Mouse (Mus musculus): ENCODE data around the gene F11r.

F11r gene

GRCm38 (mm10) chr1:171411492-171411941 is 25.8 kb upstream of the F11r start:
- Histone ChIP-seq H3K4me3 (replicated peaks; ENCODE audit: low read length) (peak overlapping the region; percentile 99), H3K27me3 (ENCODE audit: insufficient read depth, low read length) (no peaks in the 10 kb centered on the region), H3K36me3 (ENCODE audit: insufficient read depth, low read length) (peaks cover 32% of the 10 kb centered on the region), H3K4me1 (replicated peaks; ENCODE audit: low read depth, low read length) (peaks cover 54% of the 10 kb centered on the region), H3K9me3 (ENCODE audit: low read length) (no peaks in the 10 kb centered on the region)
- no peak for TF ChIP-seq POU5F1 (IDR thresholded peaks at IDR 0.05; ENCODE audit: borderline replicate concordance, low read length)
- no peak for TF ChIP-seq CTCF (conservative IDR thresholded peaks at IDR 0.05; ENCODE audit: low read length)
- no peak for TF ChIP-seq NANOG (IDR thresholded peaks at IDR 0.05; ENCODE audit: borderline replicate concordance, low read length)

GRCm38 (mm10) chr1:171412001-171412441 is 25.3 kb upstream of the F11r start:
- Histone ChIP-seq H3K9me3 (ENCODE audit: low read length) (no peaks in the 10 kb centered on the region), H3K4me3 (replicated peaks; ENCODE audit: low read length) (peak overlapping the region; percentile 99), H3K4me1 (replicated peaks; ENCODE audit: low read depth, low read length) (peaks cover 59% of the 10 kb centered on the region), H3K36me3 (ENCODE audit: insufficient read depth, low read length) (peaks cover 36% of the 10 kb centered on the region), H3K27me3 (ENCODE audit: insufficient read depth, low read length) (no peaks in the 10 kb centered on the region)
- no peak for TF ChIP-seq CTCF (conservative IDR thresholded peaks at IDR 0.05; ENCODE audit: low read length)
- TF ChIP-seq POU5F1 (IDR thresholded peaks at IDR 0.05; ENCODE audit: borderline replicate concordance, low read length): no peak
- TF ChIP-seq NANOG (IDR thresholded peaks at IDR 0.05; ENCODE audit: borderline replicate concordance, low read length): no peak

- no peak for TF ChIP-seq CTCF (conservative IDR thresholded peaks at IDR 0.05; ENCODE audit: low read length)
- TF ChIP-seq POU5F1 (IDR thresholded peaks at IDR 0.05; ENCODE audit: borderline replicate concordance, low read length): no peak
- no peak for TF ChIP-seq NANOG (IDR thresholded peaks at IDR 0.05; ENCODE audit: borderline replicate concordance, low read length)
- peaks cover 63% of the 10 kb centered on the region for H3K4me1 ChIP-seq (replicated peaks; ENCODE audit: low read depth, low read length)
- peak overlapping the region; percentile 99 for H3K4me3 ChIP-seq (replicated peaks; ENCODE audit: low read length)
- H3K36me3 ChIP-seq (ENCODE audit: insufficient read depth, low read length): peaks cover 37% of the 10 kb centered on the region
- H3K9me3 ChIP-seq (ENCODE audit: low read length): no peaks in the 10 kb centered on the region
- H3K27me3 ChIP-seq (ENCODE audit: insufficient read depth, low read length): no peaks in the 10 kb centered on the region
Measured at GRCm38 (mm10) chr1:171412446-171412845, 24.9 kb upstream of the F11r start.

- H3K9me3 ChIP-seq (ENCODE audit: low read length): no peaks in the 10 kb centered on the region
- TF ChIP-seq NANOG (IDR thresholded peaks at IDR 0.05; ENCODE audit: borderline replicate concordance, low read length) (no peak), CTCF (conservative IDR thresholded peaks at IDR 0.05; ENCODE audit: low read length) (no peak), POU5F1 (IDR thresholded peaks at IDR 0.05; ENCODE audit: borderline replicate concordance, low read length) (no peak)
Measured at GRCm38 (mm10) chr1:171413608-171414007, 23.7 kb upstream of the F11r start.

GRCm38 (mm10) chr1:171418660-171419059 is 18.7 kb upstream of the F11r start, which contains the start of gene Tstd1:
Gene Tstd1 (plus strand): TSS chr1:171418872.
- peak within 1 kb of the TSS; percentile 43 for H3K4me3 ChIP-seq (replicated peaks; ENCODE audit: low read length)
- no peaks in the 10 kb centered on the region for H3K27me3 ChIP-seq (ENCODE audit: insufficient read depth, low read length)
- no peaks in the 10 kb centered on the region for H3K9me3 ChIP-seq (ENCODE audit: low read length)
- peaks cover 73% of the 10 kb centered on the region for H3K36me3 ChIP-seq (ENCODE audit: insufficient read depth, low read length)
- H3K4me1 ChIP-seq (replicated peaks; ENCODE audit: low read depth, low read length): peaks cover 76% of the 10 kb centered on the region
- no peak for TF ChIP-seq CTCF (conservative IDR thresholded peaks at IDR 0.05; ENCODE audit: low read length)
- no peak for TF ChIP-seq NANOG (IDR thresholded peaks at IDR 0.05; ENCODE audit: borderline replicate concordance, low read length)
- TF ChIP-seq POU5F1 (IDR thresholded peaks at IDR 0.05; ENCODE audit: borderline replicate concordance, low read length): no peak

More at GRCm38 (mm10) chr1:171413608-171414007, 23.7 kb upstream of the F11r start:
- peaks cover 73% of the 10 kb centered on the region for H3K4me1 ChIP-seq (replicated peaks; ENCODE audit: low read depth, low read length)
- H3K4me3 ChIP-seq (replicated peaks; ENCODE audit: low read length): peak overlapping the region; percentile 99
- H3K27me3 ChIP-seq (ENCODE audit: insufficient read depth, low read length): no peaks in the 10 kb centered on the region
- H3K36me3 ChIP-seq (ENCODE audit: insufficient read depth, low read length): peaks cover 43% of the 10 kb centered on the region

- peaks cover 68% of the 10 kb centered on the region for H3K36me3 ChIP-seq (ENCODE audit: insufficient read depth, low read length)
- peaks cover 69% of the 10 kb centered on the region for H3K4me1 ChIP-seq (replicated peaks; ENCODE audit: low read depth, low read length)
- no peak for TF ChIP-seq POU5F1 (IDR thresholded peaks at IDR 0.05; ENCODE audit: borderline replicate concordance, low read length)
- TF ChIP-seq NANOG (IDR thresholded peaks at IDR 0.05; ENCODE audit: borderline replicate concordance, low read length): no peak
- no peak for TF ChIP-seq CTCF (conservative IDR thresholded peaks at IDR 0.05; ENCODE audit: low read length)
- H3K4me3 ChIP-seq (replicated peaks; ENCODE audit: low read length): peak overlapping the region; percentile 43
- H3K9me3 ChIP-seq (ENCODE audit: low read length): no peaks in the 10 kb centered on the region
- no peaks in the 10 kb centered on the region for H3K27me3 ChIP-seq (ENCODE audit: insufficient read depth, low read length)
Measured at GRCm38 (mm10) chr1:171419291-171419882, 17.9 kb upstream of the F11r start.

- TF ChIP-seq NANOG (IDR thresholded peaks at IDR 0.05; ENCODE audit: borderline replicate concordance, low read length) (no peak), POU5F1 (IDR thresholded peaks at IDR 0.05; ENCODE audit: borderline replicate concordance, low read length) (no peak), CTCF (conservative IDR thresholded peaks at IDR 0.05; ENCODE audit: low read length) (no peak)
- H3K4me1 ChIP-seq (replicated peaks; ENCODE audit: low read depth, low read length): peaks cover 67% of the 10 kb centered on the region
- peaks cover 66% of the 10 kb centered on the region for H3K36me3 ChIP-seq (ENCODE audit: insufficient read depth, low read length)
- H3K4me3 ChIP-seq (replicated peaks; ENCODE audit: low read length): peak overlapping the region; percentile 43
- no peaks in the 10 kb centered on the region for H3K9me3 ChIP-seq (ENCODE audit: low read length)
- H3K27me3 ChIP-seq (ENCODE audit: insufficient read depth, low read length): no peaks in the 10 kb centered on the region
Measured at GRCm38 (mm10) chr1:171419905-171420304, 17.4 kb upstream of the F11r start.

GRCm38 (mm10) chr1:171422504-171423095 is 14.7 kb upstream of the F11r start:
- Histone ChIP-seq H3K9me3 (ENCODE audit: low read length) (no peaks in the 10 kb centered on the region), H3K27me3 (ENCODE audit: insufficient read depth, low read length) (no peaks in the 10 kb centered on the region), H3K4me1 (replicated peaks; ENCODE audit: low read depth, low read length) (peaks cover 60% of the 10 kb centered on the region), H3K36me3 (ENCODE audit: insufficient read depth, low read length) (peaks cover 40% of the 10 kb centered on the region), H3K4me3 (replicated peaks; ENCODE audit: low read length) (no peak overlapping the region)
- no peak for TF ChIP-seq CTCF (conservative IDR thresholded peaks at IDR 0.05; ENCODE audit: low read length)
- no peak for TF ChIP-seq POU5F1 (IDR thresholded peaks at IDR 0.05; ENCODE audit: borderline replicate concordance, low read length)
- no peak for TF ChIP-seq NANOG (IDR thresholded peaks at IDR 0.05; ENCODE audit: borderline replicate concordance, low read length)
